Mouse (Mus musculus): Measurements from ENCODE around the gene 1110004F10Rik.
"Not testable (repeated sequence)": the region's sequence is repeated elsewhere in the genome, so short reads cannot be mapped to it uniquely, and the experiment has no call there.

1110004F10Rik gene

DNA sequence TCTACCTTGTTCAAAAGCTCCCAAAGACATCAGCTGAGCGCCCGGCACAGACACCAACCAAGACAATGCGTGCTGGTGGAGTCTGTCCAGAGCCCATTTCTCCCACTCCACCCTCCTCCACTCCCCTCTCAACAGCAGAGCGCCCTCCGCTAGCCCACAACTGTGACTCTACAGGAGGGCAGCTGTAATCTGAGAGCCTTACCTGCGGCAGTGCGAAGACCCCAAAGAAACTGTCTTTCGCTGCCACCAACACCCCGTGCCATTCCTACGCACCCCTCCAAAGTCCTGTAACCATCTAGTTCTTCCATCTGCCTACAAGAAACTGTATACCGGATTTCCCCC lies at the start of gene 1110004F10Rik:
Gene 1110004F10Rik (plus strand): TSS at position 202 of the 342 bp plus-strand sequence.
- no peak for DNase-seq

DNA sequence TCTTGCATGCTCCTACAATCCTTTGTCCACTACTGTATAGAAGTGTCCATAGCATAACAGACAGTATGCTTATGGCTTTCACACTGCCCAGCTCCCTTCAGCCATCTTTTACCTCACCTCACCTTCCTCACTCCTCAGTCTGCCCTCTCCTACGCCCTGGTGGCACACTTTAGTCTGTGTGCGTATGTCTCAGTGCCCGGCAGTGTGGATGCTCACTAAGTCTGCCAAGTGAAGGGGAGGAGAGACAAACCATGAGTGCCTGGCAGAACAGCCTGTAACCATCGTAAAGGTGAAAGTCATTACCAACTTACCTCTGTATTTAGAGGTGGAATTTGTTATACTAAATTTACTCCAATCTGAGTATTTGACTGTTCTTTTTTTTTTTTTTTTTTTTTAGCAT lies 36.5 kb upstream of the 1110004F10Rik start:
- no peak for DNase-seq

DNA sequence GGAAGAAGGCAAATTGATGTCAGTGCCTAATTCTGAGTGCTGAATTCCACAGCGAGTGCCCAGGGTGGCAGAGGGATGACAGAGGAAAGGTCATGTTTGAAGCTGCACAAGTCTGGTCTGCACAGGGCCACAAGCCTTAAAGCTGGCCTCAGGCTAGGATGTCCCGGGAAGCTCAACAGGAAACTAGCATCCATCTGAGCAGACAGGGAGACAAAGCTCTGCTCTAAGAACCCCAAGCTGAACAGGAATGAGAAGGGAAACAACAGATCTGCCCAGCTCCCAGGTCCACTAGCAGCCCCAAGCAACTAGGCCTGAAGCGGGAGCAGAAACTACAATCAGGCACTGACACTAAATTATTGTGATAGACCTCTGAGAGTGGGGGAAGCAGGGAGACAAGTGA lies 9.2 kb upstream of the 1110004F10Rik start:
- DNase-seq = peak; percentile 9

GRCm38 (mm10) chr7:116030597-116031387 lies 8.4 kb upstream of the 1110004F10Rik start:
- DNase-seq = peak; percentile 45

GRCm38 (mm10) chr7:116031388-116031717 lies 7.8 kb upstream of the 1110004F10Rik start:
- DNase-seq = no peak

DNA sequence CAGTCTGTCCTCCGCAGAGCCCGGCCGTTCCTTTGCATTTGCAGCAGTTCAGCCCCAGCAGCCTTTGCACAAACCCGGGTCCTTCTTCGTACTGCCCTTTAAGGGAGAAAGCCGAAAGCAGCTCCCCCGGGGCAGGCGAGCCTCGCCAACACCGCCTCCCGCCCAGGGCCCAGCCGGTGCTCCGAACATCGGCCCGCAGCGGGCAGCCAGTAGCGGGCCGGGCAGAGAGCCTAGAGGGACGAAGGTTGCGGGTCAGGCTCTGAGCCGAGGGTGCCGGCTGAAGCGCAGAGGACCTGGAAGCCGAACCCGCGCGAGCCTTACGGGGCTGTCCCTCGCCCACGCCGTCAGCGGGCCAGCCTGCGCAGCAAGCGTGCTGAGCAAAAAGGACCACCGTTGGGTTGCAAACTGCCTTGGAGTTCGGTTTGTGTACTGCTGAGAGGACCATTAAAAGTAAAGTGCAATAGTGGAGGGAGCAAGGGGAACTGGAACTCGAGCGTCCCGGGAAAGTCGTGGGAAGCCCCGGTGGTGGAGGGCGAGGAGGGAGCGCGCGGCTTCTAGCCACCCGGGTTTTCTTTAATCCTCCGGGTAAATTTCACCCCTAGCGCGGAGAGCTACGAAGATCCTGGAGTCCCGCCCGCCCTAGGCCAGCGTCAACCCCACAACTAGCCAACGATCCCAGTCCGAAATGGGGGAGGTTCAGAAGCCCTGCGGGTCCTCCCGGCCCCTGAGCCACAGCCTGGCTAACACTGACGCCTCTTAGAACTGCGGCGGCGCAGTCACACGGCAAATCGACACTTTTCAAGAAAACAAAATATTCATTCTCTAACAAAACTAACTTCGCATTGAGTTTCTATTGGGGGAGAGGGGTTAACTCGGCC lies 7.2 kb upstream of the 1110004F10Rik start:
- peak; percentile 65 for DNase-seq

DNA sequence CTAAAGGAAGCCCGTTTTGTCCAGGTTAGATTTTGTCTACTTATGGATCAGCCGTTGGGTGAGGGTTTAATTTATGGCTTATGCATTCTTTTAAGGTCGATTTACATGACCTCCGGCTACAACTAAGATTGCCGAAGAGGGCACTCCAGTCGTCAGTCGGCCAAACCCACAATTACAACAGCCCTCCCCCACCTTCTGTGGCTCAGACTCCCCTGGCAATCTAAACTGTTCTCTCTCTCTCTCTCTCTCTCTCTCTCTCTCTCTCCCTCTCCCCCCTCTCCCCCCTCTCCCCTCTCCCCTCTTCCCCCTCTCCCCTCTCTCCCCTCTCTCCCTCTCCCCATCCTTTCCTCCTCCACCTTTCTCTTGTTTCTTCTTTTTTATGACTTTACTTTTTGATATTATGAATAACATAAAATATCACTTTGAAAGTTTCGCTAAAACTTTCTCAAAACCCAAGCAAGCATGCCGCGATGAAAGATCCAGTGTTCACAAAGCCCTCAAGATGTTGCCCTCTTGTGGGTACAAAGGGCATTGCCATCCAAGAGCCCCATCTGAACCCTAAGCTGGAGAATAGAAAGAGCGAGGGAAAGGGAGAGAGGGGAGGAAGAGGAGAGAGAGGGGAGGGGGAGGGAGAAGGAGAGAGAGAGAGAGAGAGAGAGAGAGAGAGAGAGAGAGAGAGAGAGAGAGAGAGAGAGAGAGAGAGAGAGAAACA lies 6.4 kb upstream of the 1110004F10Rik start:
- DNase-seq = peak; percentile 93

DNA sequence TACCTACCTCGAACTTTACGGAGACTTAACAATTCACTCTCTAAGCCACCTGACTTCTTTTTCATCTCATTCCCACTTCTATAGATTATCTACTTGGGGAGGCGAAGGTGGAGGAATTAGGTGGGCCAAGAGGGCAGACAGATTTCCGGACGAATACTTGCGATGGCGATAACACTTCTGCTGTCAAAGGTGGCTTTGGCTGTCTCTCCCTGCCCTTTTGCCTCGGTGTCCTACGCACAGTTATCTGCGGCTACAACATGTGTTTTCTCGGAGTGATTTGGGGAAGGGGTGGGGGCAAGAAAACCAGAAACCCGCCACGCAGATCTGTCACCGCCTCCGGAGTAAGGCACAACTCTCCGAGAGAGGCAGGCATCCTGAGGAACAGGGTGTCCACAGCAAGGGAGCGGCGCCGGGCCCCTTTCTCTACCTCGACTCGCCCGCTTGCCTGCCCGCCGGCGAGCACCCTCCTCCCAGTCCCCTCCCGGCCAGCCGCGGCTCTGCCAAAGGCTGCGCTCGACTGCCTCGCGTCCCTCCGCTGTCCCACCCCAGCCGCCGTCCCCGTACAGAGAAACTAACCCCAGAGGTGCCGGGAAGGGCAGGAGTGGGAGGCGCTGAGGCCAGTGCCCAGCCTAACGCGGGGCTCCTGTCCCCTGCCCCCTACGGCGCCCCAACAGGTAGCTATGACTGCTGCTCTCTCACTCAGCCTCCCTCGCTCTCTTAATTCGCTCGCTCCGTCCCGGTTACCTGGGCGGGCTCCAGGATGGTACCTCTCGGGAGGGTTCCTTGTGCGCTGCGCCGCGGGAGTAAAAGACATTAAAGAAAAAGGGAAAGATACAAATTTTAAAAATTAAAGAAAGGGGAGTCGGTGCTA lies 5.6 kb upstream of the 1110004F10Rik start:
- DNase-seq = peak; percentile 64

DNA sequence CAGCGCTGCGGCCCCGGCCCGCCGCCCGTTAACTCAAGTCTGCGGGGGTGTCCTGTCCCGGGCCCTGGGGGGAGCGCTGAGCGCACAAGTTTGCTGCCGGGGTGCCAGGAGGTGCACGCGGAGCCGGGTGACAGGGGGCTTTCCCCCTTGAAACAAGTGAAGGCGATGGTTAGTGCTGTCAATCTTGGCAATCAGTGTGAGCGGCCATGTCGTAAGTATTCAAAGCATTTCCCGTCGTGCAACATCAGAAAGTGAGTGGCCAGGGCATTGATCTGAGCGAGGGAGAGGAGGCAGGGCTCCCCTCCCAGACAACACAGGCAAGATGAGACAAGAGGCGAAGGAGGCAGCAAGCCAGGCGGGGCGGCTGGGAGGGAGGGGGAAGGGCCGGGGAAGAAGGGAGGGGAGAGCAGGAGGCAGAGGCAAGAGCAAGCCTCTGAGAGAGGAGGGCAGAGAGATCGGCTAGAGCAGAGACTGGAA lies 4.9 kb upstream of the 1110004F10Rik start:
- DNase-seq = peak; percentile 77

DNA sequence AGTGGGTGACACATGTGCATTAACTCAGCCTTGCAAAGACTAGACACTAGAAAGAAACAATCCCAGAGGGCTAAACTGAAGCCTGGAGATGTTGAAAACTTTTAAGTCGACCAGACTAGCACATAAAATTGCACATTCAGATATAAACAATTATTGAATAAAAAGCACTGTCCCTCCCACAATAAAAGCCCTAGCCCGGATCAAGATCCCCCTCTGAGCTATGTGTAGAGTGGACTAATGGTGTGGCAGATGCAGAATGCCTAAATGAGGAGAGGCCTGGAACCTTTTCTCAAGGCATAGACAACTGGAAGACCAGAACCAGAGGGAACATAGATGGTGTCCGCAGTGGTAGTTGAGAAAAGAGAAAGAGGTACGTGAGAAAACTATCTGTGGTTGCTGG lies 3.7 kb upstream of the 1110004F10Rik start:
- no peak for DNase-seq

GRCm38 (mm10) chr7:116036591-116037555 lies 2.3 kb upstream of the 1110004F10Rik start:
- DNase-seq = peak; percentile 16

GRCm38 (mm10) chr7:116038024-116038423 lies 1.2 kb upstream of the 1110004F10Rik start:
- peak; percentile 18 for DNase-seq

DNA sequence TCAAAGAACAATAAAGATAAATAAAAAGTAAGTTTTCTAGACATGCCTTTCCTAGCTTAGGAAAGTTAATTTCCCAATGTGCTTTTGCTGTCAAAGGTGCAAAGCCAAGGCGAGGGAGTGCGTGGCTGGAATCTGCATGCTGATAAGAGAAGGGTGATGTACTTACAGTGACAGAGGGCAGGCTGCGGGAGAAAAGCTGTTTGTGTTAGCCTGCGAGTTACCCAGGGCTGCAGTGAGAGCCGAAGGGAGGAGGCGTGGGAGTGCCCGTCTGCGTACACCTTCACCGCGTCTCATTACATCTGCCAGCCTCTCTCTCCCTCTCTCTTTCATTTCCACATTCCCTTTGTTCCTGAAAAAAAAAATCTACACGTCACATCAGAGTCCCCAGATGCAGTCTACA lies 686 bp upstream of the 1110004F10Rik start, which contains the start of gene Sox6:
Gene Sox6 (minus strand): TSS at position 286 of the 400 bp plus-strand sequence.
- peak; percentile 50 for DNase-seq

DNA sequence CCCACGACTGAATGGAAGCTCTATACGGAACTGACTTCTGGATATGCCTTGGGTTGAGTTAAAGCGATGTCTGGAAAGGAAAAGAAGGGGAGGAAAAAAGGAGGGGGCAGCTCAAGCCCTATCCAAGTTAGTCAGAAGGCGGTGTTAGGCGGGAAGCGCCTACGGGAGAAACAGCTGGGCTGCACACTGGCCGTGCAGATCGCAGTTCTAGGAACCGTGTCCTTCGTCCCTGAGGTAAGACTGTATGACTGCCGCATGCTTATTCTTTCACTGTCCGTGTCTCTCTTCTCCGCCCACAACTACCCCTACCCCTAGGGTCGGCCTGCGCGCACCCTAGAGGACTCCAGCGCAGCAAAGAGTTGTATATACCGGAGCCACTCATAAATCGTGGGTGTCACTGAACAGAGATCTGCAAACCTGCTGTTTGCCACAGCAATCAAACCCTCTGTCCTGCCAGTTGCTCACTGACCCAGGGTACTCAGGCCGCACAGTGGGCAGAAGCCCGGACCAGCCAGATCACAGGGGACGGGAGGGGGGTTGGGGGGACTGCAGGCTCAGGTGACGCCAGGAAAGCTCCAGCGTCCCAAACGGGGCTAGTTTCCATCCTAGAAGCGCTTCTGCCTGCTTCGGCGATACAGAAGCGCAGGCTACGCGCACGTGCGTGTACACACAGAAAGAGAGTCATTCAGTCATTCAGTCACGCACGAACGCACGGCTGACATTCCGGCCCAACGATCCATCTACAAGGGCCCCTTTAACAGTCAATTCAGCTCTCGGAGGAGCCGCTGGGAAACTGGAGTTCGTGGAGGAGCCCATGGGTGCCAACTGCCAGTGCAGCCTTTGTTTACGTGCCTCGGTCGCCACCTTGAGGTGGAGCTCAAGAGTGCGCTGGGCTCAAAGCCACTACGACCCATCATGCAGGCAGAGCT lies 605 bp downstream of the 1110004F10Rik start:
- DNase-seq = peak; percentile 91

GRCm38 (mm10) chr7:116040470-116041019 lies 1.3 kb downstream of the 1110004F10Rik start:
- no peak for DNase-seq

GRCm38 (mm10) chr7:116060739-116061138 lies 21.5 kb downstream of the 1110004F10Rik start:
- DNase-seq = no peak

DNA sequence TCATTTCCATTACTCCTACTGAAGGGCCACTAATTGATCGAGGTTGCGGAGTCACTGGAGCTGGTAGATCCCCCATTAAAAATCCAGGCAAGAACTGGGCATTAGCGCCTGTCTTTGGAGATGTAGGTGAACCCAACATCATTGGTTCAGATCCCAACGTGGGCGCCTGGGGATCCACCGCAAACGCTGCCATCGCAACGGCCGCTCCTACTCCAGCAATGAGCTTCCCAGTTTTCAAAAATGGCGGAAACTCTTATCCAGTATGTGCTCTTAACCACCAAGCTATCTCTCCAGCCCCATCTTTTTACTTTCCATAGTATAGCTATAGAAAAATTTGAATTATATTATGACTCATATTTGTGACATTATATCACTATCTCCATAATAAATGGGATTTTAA lies 45.2 kb downstream of the 1110004F10Rik start, which contains the start of gene Gm4353:
Gene Gm4353 (minus strand): TSS at position 270 of the 400 bp plus-strand sequence.
- not testable (repeated sequence) for DNase-seq

DNA sequence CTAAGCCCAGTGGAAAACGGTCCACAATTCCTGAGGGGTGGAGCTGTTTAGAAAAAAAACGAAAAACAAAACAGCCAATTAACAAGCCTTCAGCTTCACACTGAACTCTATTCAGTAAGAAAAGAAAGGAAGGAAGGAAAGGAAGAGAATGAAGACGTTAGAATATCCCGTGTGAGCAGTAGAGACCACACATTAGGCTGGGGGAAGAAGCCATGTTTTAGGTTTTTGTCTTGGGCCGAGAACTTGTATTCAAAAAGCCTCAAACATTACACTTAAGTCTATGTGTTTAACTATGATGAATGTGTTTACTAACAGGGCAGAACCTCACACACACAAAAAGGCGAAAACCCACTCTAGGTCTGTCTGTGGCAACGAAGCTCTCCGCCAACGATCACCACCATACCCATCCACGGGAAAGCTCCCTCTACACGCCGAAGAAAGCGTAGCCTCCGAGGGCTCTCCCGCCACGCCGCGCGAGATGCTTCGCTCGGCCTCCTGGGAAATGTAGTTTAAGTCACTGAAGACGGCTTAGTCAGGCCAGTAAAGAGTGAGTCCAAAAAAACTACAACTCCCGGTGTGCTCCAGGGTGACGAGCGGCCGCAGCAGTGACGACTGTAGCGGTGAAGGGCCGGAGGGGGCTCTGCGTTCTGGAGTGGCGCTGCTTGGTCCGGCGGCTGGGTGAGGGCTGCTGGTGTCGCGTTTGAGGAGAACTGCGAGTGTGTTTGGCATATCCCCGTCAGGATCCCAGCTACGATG lies 53.7 kb downstream of the 1110004F10Rik start:
- peak; percentile 98 for DNase-seq

GRCm38 (mm10) chr7:116093466-116093850 lies 54.3 kb downstream of the 1110004F10Rik start:
- DNase-seq = no peak
